Mouse (Mus musculus) midbrain, embryonic 16.5 days (tissue): ENCODE results near the gene Slc44a4. TPM values are rescaled to one million over a fixed set of nuclear protein-coding genes. Genes with fewer than 3 reads are reported as not detected.
"Not testable (repeated sequence)": the region's sequence is repeated elsewhere in the genome, so short reads cannot be mapped to it uniquely, and the experiment has no call there.

Source experiments
- ATAC-seq: fragments of 200-750 bp; cut with Nextera tagmentation; 2 replicates; pipeline ENCODE4 v1.8.0; 2017; ENCODE audit warnings: moderate TSS enrichment
- H3K27ac ChIP-seq: fragments of 300-500 bp; sonication (generic); 2 replicates; pipeline ENCODE4 v1.5.1; 2014; ENCODE audit warnings: mild to moderate bottlenecking, low read length, mixed read lengths
- H3K27me3 ChIP-seq: fragments of 300-500 bp; sonication (generic); 2 replicates; pipeline ENCODE4 v1.6.1; 2014; ENCODE audit warnings: low read depth, low read length, mixed read lengths; ENCODE audit not compliant: control insufficient read depth, insufficient read depth
- H3K36me3 ChIP-seq: fragments of 300-500 bp; sonication (generic); 2 replicates; pipeline ENCODE4 v1.6.1; 2014; ENCODE audit warnings: mild to moderate bottlenecking, low read length, moderate library complexity, mixed read lengths; ENCODE audit not compliant: control insufficient read depth, insufficient read depth
- H3K4me1 ChIP-seq: fragments of 300-500 bp; sonication (generic); 2 replicates; pipeline ENCODE4 v1.6.1; 2014; ENCODE audit warnings: mild to moderate bottlenecking, low read length, mixed read lengths; ENCODE audit not compliant: control insufficient read depth, insufficient read depth
- H3K4me2 ChIP-seq: fragments of 300-500 bp; sonication (generic); 2 replicates; pipeline ENCODE4 v1.6.1; 2014; ENCODE audit warnings: mild to moderate bottlenecking, low read length, mixed read lengths
- H3K4me3 ChIP-seq: fragments of 300-500 bp; sonication (generic); 2 replicates; pipeline ENCODE4 v1.5.1; 2014; ENCODE audit warnings: low read depth, mild to moderate bottlenecking, low read length, moderate library complexity, mixed read lengths
- H3K9ac ChIP-seq: fragments of 300-500 bp; sonication (generic); 2 replicates; pipeline ENCODE4 v1.6.1; 2014; ENCODE audit warnings: low read depth, low read length, mixed read lengths
- H3K9me3 ChIP-seq: fragments of 300-500 bp; sonication (generic); replicated peaks from 2 replicates; pipeline ENCODE4 v1.6.1; 2014; ENCODE audit warnings: mild to moderate bottlenecking, low read length, mixed read lengths; ENCODE audit not compliant: control insufficient read depth, poor library complexity, severe bottlenecking
- WGBS: fragments of 180-500 bp; shearing (Covaris S2); extraction: QIAGEN DNeasy Blood & Tissue Kit; methylation state at CpG from one replicate; pipeline ENCODE4 v1.1.7; 2014; 5-methylcytosine and 5-hydroxymethylcytosine counted together
- polyA plus RNA-seq: library from polyadenylated mRNA; unstranded; fragments of >200 nt; fragmentation: Nextera tagmentation; extraction: Ambion mirVana; gene quantifications from 2 replicates; pipeline ENCODE4 v1.2.1, GENCODE M21; 2015

Gene Slc44a4
- polyA plus RNA-seq, 1 experiment from 2014 or later = 0.09 TPM

- H3K4me2 ChIP-seq = no peak overlapping the region
- H3K9ac ChIP-seq = no peak overlapping the region
- H3K9me3 ChIP-seq = no peaks in the 10 kb centered on the region
- peaks cover 7% of the 10 kb centered on the region; the same call in 1 of the 2 replicates for H3K36me3 ChIP-seq
- no peaks in the 10 kb centered on the region for H3K27me3 ChIP-seq
- no peak for ATAC-seq
- H3K4me1 ChIP-seq = peaks cover 14% of the 10 kb centered on the region
- no peak overlapping the region for H3K27ac ChIP-seq
- 0 out of 2 replicates have a peak overlapping the region, but pooled peaks have one; percentile 94 for H3K4me3 ChIP-seq
- 91% methylated on average over 3 of the region's 3 CpGs for WGBS
Measured at GRCm38 (mm10) chr17:34953258-34953657, 39.0 kb downstream of the Slc44a4 start.

- 89% methylated on average over 4 of the region's 4 CpGs for WGBS
- Histone ChIP-seq H3K9me3 (no peaks in the 10 kb centered on the region), H3K4me1 (peaks cover 14% of the 10 kb centered on the region), H3K4me3 (no peak overlapping the region), H3K36me3 (peaks cover 7% of the 10 kb centered on the region; the same call in 1 of the 2 replicates), H3K9ac (no peak overlapping the region), H3K27ac (no peak overlapping the region), H3K27me3 (no peaks in the 10 kb centered on the region), H3K4me2 (no peak overlapping the region)
- ATAC-seq = no peak
Measured at GRCm38 (mm10) chr17:34953904-34954303, 39.6 kb downstream of the Slc44a4 start.

- H3K9me3 ChIP-seq = no peaks in the 10 kb centered on the region
- H3K27me3 ChIP-seq = 0 out of 2 replicates have a peak, but pooled peaks cover under 1% of the 10 kb centered on the region
- ATAC-seq = no peak
- 84% methylated on average over 4 of the region's 4 CpGs for WGBS
- H3K27ac ChIP-seq = no peak overlapping the region
- H3K4me3 ChIP-seq = no peak overlapping the region
- H3K4me1 ChIP-seq = peaks cover 18% of the 10 kb centered on the region
- H3K9ac ChIP-seq = no peak overlapping the region
- H3K4me2 ChIP-seq = no peak overlapping the region
- H3K36me3 ChIP-seq = 0 out of 2 replicates have a peak, but pooled peaks cover 2% of the 10 kb centered on the region
Measured at GRCm38 (mm10) chr17:34954831-34955230, 40.6 kb downstream of the Slc44a4 start.

GRCm38 (mm10) chr17:34955884-34956283 is 41.6 kb downstream of the Slc44a4 start:
- Histone ChIP-seq H3K9ac (no peak overlapping the region), H3K27ac (no peak overlapping the region), H3K4me2 (no peak overlapping the region), H3K9me3 (no peaks in the 10 kb centered on the region), H3K36me3 (no peaks in the 10 kb centered on the region), H3K4me1 (peaks cover 9% of the 10 kb centered on the region), H3K27me3 (peaks cover 7% of the 10 kb centered on the region), H3K4me3 (no peak overlapping the region)
- WGBS = 85% methylated on average over 3 of the region's 3 CpGs
- ATAC-seq = no peak

GRCm38 (mm10) chr17:34956340-34956739 is 42.1 kb downstream of the Slc44a4 start:
- no peak overlapping the region for H3K4me3 ChIP-seq
- ATAC-seq = no peak
- WGBS = 36% methylated on average over 1 of the region's 1 CpGs

GRCm38 (mm10) chr17:34957291-34957690 is 43.0 kb downstream of the Slc44a4 start:
- ATAC-seq, H3K9ac ChIP-seq: not testable (repeated sequence)
- WGBS = 20% methylated on average over 33 of the region's 40 CpGs

More at GRCm38 (mm10) chr17:34956340-34956739, 42.1 kb downstream of the Slc44a4 start:
- Histone ChIP-seq H3K9me3 (no peaks in the 10 kb centered on the region), H3K4me1 (peaks cover 5% of the 10 kb centered on the region), H3K27ac (no peak overlapping the region), H3K4me2 (no peak overlapping the region), H3K9ac (no peak overlapping the region), H3K27me3 (peaks cover 7% of the 10 kb centered on the region), H3K36me3 (no peaks in the 10 kb centered on the region)

GRCm38 (mm10) chr17:34957966-34958365 is 43.7 kb downstream of the Slc44a4 start:
- H3K9ac ChIP-seq, H3K4me1 ChIP-seq, ATAC-seq, H3K4me3 ChIP-seq, H3K27me3 ChIP-seq, H3K4me2 ChIP-seq, H3K27ac ChIP-seq, H3K36me3 ChIP-seq, H3K9me3 ChIP-seq: not testable (repeated sequence)
- WGBS = 31% methylated on average over 23 of the region's 40 CpGs

More at GRCm38 (mm10) chr17:34957291-34957690, 43.0 kb downstream of the Slc44a4 start:
- H3K27ac ChIP-seq, H3K27me3 ChIP-seq, H3K4me2 ChIP-seq, H3K4me3 ChIP-seq, H3K9me3 ChIP-seq, H3K36me3 ChIP-seq, H3K4me1 ChIP-seq: not testable (repeated sequence)

- ATAC-seq = peak; percentile 69
- Histone ChIP-seq H3K4me3 (peak overlapping the region; percentile 48), H3K4me2 (peak overlapping the region; percentile 88), H3K9ac (peak overlapping the region; percentile 34; the same call in 1 of the 2 replicates)
- not testable (repeated sequence) for H3K9me3 ChIP-seq, H3K27me3 ChIP-seq, H3K4me1 ChIP-seq, H3K36me3 ChIP-seq, H3K27ac ChIP-seq
- WGBS = under 1% methylated on average over 23 of the region's 47 CpGs
Measured at GRCm38 (mm10) chr17:34958734-34959129, 44.5 kb downstream of the Slc44a4 start.

- WGBS = under 1% methylated on average over 27 of the region's 32 CpGs
- Histone ChIP-seq H3K4me2 (peak within 1 kb of the TSS; percentile 88), H3K4me3 (peak within 1 kb of the TSS; percentile 48), H3K9ac (peak within 1 kb of the TSS; percentile 34), H3K27ac (peak within 1 kb of the TSS; percentile 64)
- H3K27me3 ChIP-seq, H3K4me1 ChIP-seq, H3K9me3 ChIP-seq, H3K36me3 ChIP-seq: not testable (repeated sequence)
- ATAC-seq = peak; percentile 91
Measured at GRCm38 (mm10) chr17:34959130-34959778, 45.0 kb downstream of the Slc44a4 start, which contains the start of gene Hspa1b. Gene Hspa1b, minus strand, starts transcription at chr17:34959238.
